Mouse (Mus musculus) CD4-positive, CD25-positive, alpha-beta regulatory T cell, adult 2 months (primary cell): Measurements from ENCODE around the gene Ap3s2.

ENCODE experiments used
- DNase-seq: peaks from one replicate; pipeline ENCODE4 v3.0.0-alpha.2; 2012; ENCODE audit warnings: low read depth, low spot score

The Ap3s2 gene

GRCm38 (mm10) chr7:79920344-79920983, at the start of gene Ap3s2:
Gene Ap3s2, minus strand, starts transcription at chr7:79920649.
- peak; percentile 91 for DNase-seq

- no peak for DNase-seq
Measured at GRCm38 (mm10) chr7:79968326-79968725, 47.9 kb upstream of the Ap3s2 start.

- no peak for DNase-seq
Measured at GRCm38 (mm10) chr7:79961600-79961999, 41.2 kb upstream of the Ap3s2 start.

- no peak for DNase-seq
Measured at GRCm38 (mm10) chr7:79956131-79956530, 35.7 kb upstream of the Ap3s2 start.

- DNase-seq = no peak
Measured at GRCm38 (mm10) chr7:79954890-79955289, 34.4 kb upstream of the Ap3s2 start.

GRCm38 (mm10) chr7:79951038-79951437, 30.6 kb upstream of the Ap3s2 start:
- DNase-seq = no peak

GRCm38 (mm10) chr7:79950236-79950635, 29.8 kb upstream of the Ap3s2 start:
- no peak for DNase-seq

- DNase-seq = no peak
Measured at GRCm38 (mm10) chr7:79935511-79936205, 15.2 kb upstream of the Ap3s2 start.

- peak; percentile 5 for DNase-seq
Measured at GRCm38 (mm10) chr7:79934862-79935510, 14.5 kb upstream of the Ap3s2 start, which contains the start of gene Arpin. Gene Arpin, minus strand, starts transcription at chr7:79935359.

GRCm38 (mm10) chr7:79934461-79934860, 14.0 kb upstream of the Ap3s2 start:
- DNase-seq = no peak

- DNase-seq = no peak
Measured at GRCm38 (mm10) chr7:79928516-79929052, 8.1 kb upstream of the Ap3s2 start.

- DNase-seq = peak; percentile 43
Measured at GRCm38 (mm10) chr7:79914556-79914955, 5.9 kb downstream of the Ap3s2 start.

- no peak for DNase-seq
Measured at GRCm38 (mm10) chr7:79907356-79907755, 13.1 kb downstream of the Ap3s2 start.

GRCm38 (mm10) chr7:79906914-79907313, 13.5 kb downstream of the Ap3s2 start:
- DNase-seq = no peak

- no peak for DNase-seq
Measured at GRCm38 (mm10) chr7:79905193-79905592, 15.3 kb downstream of the Ap3s2 start.

GRCm38 (mm10) chr7:79903160-79903792, 17.2 kb downstream of the Ap3s2 start:
- no peak for DNase-seq

GRCm38 (mm10) chr7:79900753-79901152, 19.7 kb downstream of the Ap3s2 start:
- no peak for DNase-seq

GRCm38 (mm10) chr7:79895225-79895624, 25.2 kb downstream of the Ap3s2 start:
- no peak for DNase-seq

- DNase-seq = no peak
Measured at GRCm38 (mm10) chr7:79894790-79895189, 25.7 kb downstream of the Ap3s2 start.

GRCm38 (mm10) chr7:79892576-79893428, 27.6 kb downstream of the Ap3s2 start:
- no peak for DNase-seq
